Mouse (Mus musculus) liver, embryonic 14.5 days (tissue): Measurements from ENCODE around the gene Hpdl.

Experiments used
- CTCF ChIP-seq: IDR thresholded peaks from 2 replicates; pipeline ENCODE4 v1.5.1; 2016; ENCODE audit warnings: antibody characterized with exemption, low read depth, control low read depth
- EP300 ChIP-seq: IDR thresholded peaks from 2 replicates; pipeline ENCODE4 v1.6.1; 2016; ENCODE audit warnings: antibody characterized with exemption, low read depth

- TF ChIP-seq CTCF (no peak), EP300 (no peak)
Measured at GRCm38 (mm10) chr4:116821694-116822016, at the start of gene Hpdl.
